In genomic region chr19:47463206-47463605, GRCm38 (mm10) we compare ENCODE assay signal across 8 mouse cellular contexts. TPM values are rescaled to one million over a fixed set of nuclear protein-coding genes. Genes with fewer than 3 reads are reported as not detected.
DNase-seq lines count a peak whose midpoint lies in the region; ATAC-seq and TF ChIP-seq lines count a peak whose summit lies in the region.

No protein-coding gene starts in this region.

- no peak for DNase-seq in kidney, adult 2 months
- DNase-seq in kidney, adult 18-20 months = no peak
- DNase-seq in hindbrain, postnatal 0 days (ENCODE audit: low spot score) = no peak
- DNase-seq in urinary bladder, postnatal 25 days (ENCODE audit: low spot score) = no peak
- DNase-seq in layer of hippocampus, postnatal 14 days (ENCODE audit: low spot score in 2 of 2) = no peak

- H3K27me3 ChIP-seq in kidney, adult 2 months (replicated peaks; ENCODE audit: control insufficient read depth, insufficient read depth, low read length) = no peaks in the 10 kb centered on the region
- H3K27me3 ChIP-seq in hindbrain, postnatal 0 days (ENCODE audit: insufficient read depth, low read length) = no peaks in the 10 kb centered on the region
- no peaks in the 10 kb centered on the region for H3K27me3 ChIP-seq in midbrain, embryonic 15.5 days (replicated peaks)

- 4% methylated on average over 13 of the region's 13 CpGs for WGBS in kidney, adult 2 months
- WGBS in hindbrain, postnatal 0 days = under 1% methylated on average over 13 of the region's 13 CpGs
- under 1% methylated on average over 13 of the region's 13 CpGs for WGBS in midbrain, embryonic 15.5 days

- no peaks in the 10 kb centered on the region for H3K9me3 ChIP-seq in hindbrain, postnatal 0 days (ENCODE audit: low read length)
- H3K9me3 ChIP-seq in midbrain, embryonic 15.5 days = no peaks in the 10 kb centered on the region

- no peaks in the 10 kb centered on the region for H3K4me1 ChIP-seq in kidney, adult 2 months (ENCODE audit: control insufficient read depth, insufficient read depth, low read length)
- H3K4me1 ChIP-seq in cortical plate, adult 2 months (ENCODE audit: control insufficient read depth, insufficient read depth, low read length) = no peaks in the 10 kb centered on the region
- peaks cover 10% of the 10 kb centered on the region; the same call in 1 of the 2 replicates for H3K4me1 ChIP-seq in hindbrain, postnatal 0 days (ENCODE audit: insufficient read depth, low read length)
- H3K4me1 ChIP-seq in midbrain, embryonic 15.5 days = peaks cover 35% of the 10 kb centered on the region

- H3K9ac ChIP-seq in hindbrain, postnatal 0 days (replicated peaks; ENCODE audit: low read length) = peak overlapping the region; percentile 68
- peak overlapping the region; percentile 56 for H3K9ac ChIP-seq in midbrain, embryonic 15.5 days

- TF ChIP-seq POLR2A in kidney, adult 2 months (IDR thresholded peaks at IDR 0.05; ENCODE audit: low read depth, low read length) = no peak
- TF ChIP-seq POLR2A in cortical plate, adult 2 months (IDR thresholded peaks at IDR 0.05; ENCODE audit: extremely low read depth, insufficient read depth, low read length) = no peak

- H3K4me3 ChIP-seq in kidney, adult 2 months (ENCODE audit: insufficient read depth, low read depth, low read length) = peak overlapping the region; percentile 70
- peak overlapping the region; percentile 56 for H3K4me3 ChIP-seq in cortical plate, adult 2 months (ENCODE audit: insufficient read depth, low read length)
- H3K4me3 ChIP-seq in hindbrain, postnatal 0 days (ENCODE audit: low read length) = peak overlapping the region; percentile 63
- peak overlapping the region; percentile 57 for H3K4me3 ChIP-seq in midbrain, embryonic 15.5 days

- no peak overlapping the region for H3K27ac ChIP-seq in kidney, adult 2 months (ENCODE audit: insufficient read depth, low read depth, low read length)
- H3K27ac ChIP-seq in cortical plate, adult 2 months (ENCODE audit: insufficient read depth, low read length) = no peak overlapping the region
- H3K27ac ChIP-seq in hindbrain, postnatal 0 days = 0 out of 2 replicates have a peak overlapping the region, but pooled peaks have one; percentile 66
- no peak overlapping the region for H3K27ac ChIP-seq in midbrain, embryonic 15.5 days

- no peaks in the 10 kb centered on the region for H3K36me3 ChIP-seq in kidney, adult 2 months (ENCODE audit: control insufficient read depth, insufficient read depth, low read length)
- H3K36me3 ChIP-seq in hindbrain, postnatal 0 days (ENCODE audit: insufficient read depth, low read length) = no peaks in the 10 kb centered on the region
- H3K36me3 ChIP-seq in midbrain, embryonic 15.5 days (replicated peaks) = no peaks in the 10 kb centered on the region

- peak overlapping the region; percentile 75 for H3K4me2 ChIP-seq in hindbrain, postnatal 0 days (ENCODE audit: low read depth, low read length)
- peak overlapping the region; percentile 82 for H3K4me2 ChIP-seq in midbrain, embryonic 15.5 days

- no peak for TF ChIP-seq CTCF in kidney, adult 2 months (conservative IDR thresholded peaks at IDR 0.05; ENCODE audit: insufficient read depth, insufficient read length, low read depth, low read length)
- no peak for TF ChIP-seq CTCF in cortical plate, adult 2 months (IDR thresholded peaks at IDR 0.05; ENCODE audit: extremely low read depth, insufficient read depth, low read length)
- no peak for TF ChIP-seq CTCF in hindbrain, postnatal 0 days (IDR thresholded peaks at IDR 0.05; ENCODE audit: low read depth)

- no peak for ATAC-seq in hindbrain, postnatal 0 days
- peak; percentile 13; the same call in 1 of the 2 replicates for ATAC-seq in midbrain, embryonic 15.5 days (replicated peaks)
- ATAC-seq in inflammation-experienced regulatory T-cells, adult 6 months = no peak

RNA-seq across cellular contexts. Expression of gene Sh3pxd2a, which starts 1.0 kb away (rescaled TPM):
- polyA plus RNA-seq in kidney, adult 2 months (2012; rRNA removed) = 14.9 and 15.5 TPM in 2 replicates
- 12.2 and 13.4 TPM in 2 replicates for polyA plus RNA-seq in cortical plate, adult 2 months (2012; rRNA removed)
- 21.9 and 25.5 TPM in 2 replicates for total RNA-seq in hindbrain, postnatal 0 days (2014; rRNA removed)
- polyA plus RNA-seq in hindbrain, postnatal 0 days (2015; fragmentation: Nextera tagmentation; extraction: Ambion mirVana) = 1.4 and 1.8 TPM in 2 replicates
- 2.3 TPM in 2 replicates for polyA plus RNA-seq in midbrain, embryonic 15.5 days (2015; fragmentation: Nextera tagmentation; extraction: Ambion mirVana)
- under 1 TPM; 0.30 to 0.87 (median 0.54) TPM for polyA plus RNA-seq in inflammation-experienced regulatory T-cells, adult 6 months (2017; shearing (Covaris generic))
- 10 to 100 TPM; 36.0 to 38.7 TPM for total RNA-seq in layer of hippocampus, postnatal 14 days (2021)
